Mouse (Mus musculus) gastrocnemius, postnatal 14 days (tissue): Measurements from ENCODE around the gene Rhobtb3. TPM values are rescaled to one million over a fixed set of nuclear protein-coding genes. Genes with fewer than 3 reads are reported as not detected.
"Not testable (repeated sequence)": the region's sequence is repeated elsewhere in the genome, so short reads cannot be mapped to it uniquely, and the experiment has no call there.

Experiments
- DNase-seq: peaks from one replicate; pipeline ENCODE4 v3.0.0; 2021; ENCODE audit warnings: mixed read lengths
- intact Hi-C: fragments of 180-260 bp; cut with DNase I; formaldehyde crosslinking; loops from one replicate; pipeline ENCODE4 v1.15.1; 2025; ENCODE audit warnings: low total_unique reads
- total RNA-seq, 2 experiments: library from RNA; stranded (reverse); gene quantifications; 2 replicates each; pipeline ENCODE4 v1.2.3; 2021

Gene Rhobtb3
- total RNA-seq, 2 experiments from 2014 or later, result 12.0 to 16.4 TPM

GRCm38 (mm10) chr13:75931073-75931472 lies 12.7 kb downstream of the Rhobtb3 start:
- intact Hi-C loops, result no loop called here
- DNase-seq, result peak; percentile 61

GRCm38 (mm10) chr13:75930660-75931059 lies 13.1 kb downstream of the Rhobtb3 start:
- DNase-seq, result no peak
- intact Hi-C loops, result no loop called here

- intact Hi-C loops, result no loop called here
- no peak for DNase-seq
Observed at GRCm38 (mm10) chr13:75930023-75930422, 13.7 kb downstream of the Rhobtb3 start.

- intact Hi-C loops, DNase-seq: not testable (repeated sequence)
Observed at GRCm38 (mm10) chr13:75929071-75929470, 14.7 kb downstream of the Rhobtb3 start.

GRCm38 (mm10) chr13:75927951-75928350 lies 15.8 kb downstream of the Rhobtb3 start:
- DNase-seq, result no peak
- intact Hi-C loops, result no loop called here

- intact Hi-C loops, result no loop called here
- no peak for DNase-seq
Observed at GRCm38 (mm10) chr13:75914151-75914550, 29.6 kb downstream of the Rhobtb3 start.

GRCm38 (mm10) chr13:75908187-75908586 lies 35.5 kb downstream of the Rhobtb3 start:
- intact Hi-C loops, result no loop called here
- no peak for DNase-seq

- DNase-seq, result no peak
- intact Hi-C loops, result no loop called here
Observed at GRCm38 (mm10) chr13:75907133-75907532, 36.6 kb downstream of the Rhobtb3 start.

GRCm38 (mm10) chr13:75904660-75905059 lies 39.1 kb downstream of the Rhobtb3 start:
- intact Hi-C loops, result no loop called here
- DNase-seq, result no peak

GRCm38 (mm10) chr13:75900928-75901327 lies 42.8 kb downstream of the Rhobtb3 start:
- intact Hi-C loops, result not testable (repeated sequence)

GRCm38 (mm10) chr13:75892876-75893275 lies 50.8 kb downstream of the Rhobtb3 start:
- intact Hi-C loops, result no loop called here
- no peak for DNase-seq

More at GRCm38 (mm10) chr13:75900928-75901327, 42.8 kb downstream of the Rhobtb3 start:
- DNase-seq, result not testable (repeated sequence)

GRCm38 (mm10) chr13:75892291-75892690 lies 51.4 kb downstream of the Rhobtb3 start:
- DNase-seq, result no peak
- intact Hi-C loops, result no loop called here

- DNase-seq, result no peak
- intact Hi-C loops, result no loop called here
Observed at GRCm38 (mm10) chr13:75891868-75892267, 51.9 kb downstream of the Rhobtb3 start.

GRCm38 (mm10) chr13:75883792-75884191 lies 59.9 kb downstream of the Rhobtb3 start:
- intact Hi-C loops, result no loop called here
- no peak for DNase-seq

GRCm38 (mm10) chr13:75880501-75880900 lies 63.2 kb downstream of the Rhobtb3 start:
- DNase-seq, result no peak
- intact Hi-C loops, result loop anchor here (1.0 kb wide), 1 partner anchor 652 kb away; no protein-coding TSS in a partner anchor

- no peak for DNase-seq
- intact Hi-C loops, result loop anchor here (1.0 to 10.0 kb wide), 2 partner anchors 75 to 651 kb away; no protein-coding TSS in a partner anchor
Observed at GRCm38 (mm10) chr13:75879756-75880155, 64.0 kb downstream of the Rhobtb3 start.

- DNase-seq, result no peak
Observed at GRCm38 (mm10) chr13:75877907-75878306, 65.8 kb downstream of the Rhobtb3 start.

GRCm38 (mm10) chr13:75876592-75876991 lies 67.1 kb downstream of the Rhobtb3 start:
- DNase-seq, result no peak
- intact Hi-C loops, result loop anchor here (10.0 kb wide), 1 partner anchor 72 kb away; no protein-coding TSS in a partner anchor

More at GRCm38 (mm10) chr13:75877907-75878306, 65.8 kb downstream of the Rhobtb3 start:
- intact Hi-C loops, result loop anchor here (10.0 kb wide), 1 partner anchor 73 kb away; no protein-coding TSS in a partner anchor

- not testable (repeated sequence) for DNase-seq
- intact Hi-C loops, result loop anchor here (10.0 kb wide), 1 partner anchor 71 kb away; no protein-coding TSS in a partner anchor
Observed at GRCm38 (mm10) chr13:75876188-75876587, 67.5 kb downstream of the Rhobtb3 start.

- DNase-seq, result no peak
- intact Hi-C loops, result loop anchor here (10.0 kb wide), 1 partner anchor 70 kb away; no protein-coding TSS in a partner anchor
Observed at GRCm38 (mm10) chr13:75874608-75875376, 68.9 kb downstream of the Rhobtb3 start.

- intact Hi-C loops, result no loop called here
- no peak for DNase-seq
Observed at GRCm38 (mm10) chr13:75867876-75868275, 75.8 kb downstream of the Rhobtb3 start.
